Mouse (Mus musculus): ENCODE data around the gene Ykt6.
"Not testable (repeated sequence)": the region's sequence is repeated elsewhere in the genome, so short reads cannot be mapped to it uniquely, and the experiment has no call there.

Gene Ykt6

DNA sequence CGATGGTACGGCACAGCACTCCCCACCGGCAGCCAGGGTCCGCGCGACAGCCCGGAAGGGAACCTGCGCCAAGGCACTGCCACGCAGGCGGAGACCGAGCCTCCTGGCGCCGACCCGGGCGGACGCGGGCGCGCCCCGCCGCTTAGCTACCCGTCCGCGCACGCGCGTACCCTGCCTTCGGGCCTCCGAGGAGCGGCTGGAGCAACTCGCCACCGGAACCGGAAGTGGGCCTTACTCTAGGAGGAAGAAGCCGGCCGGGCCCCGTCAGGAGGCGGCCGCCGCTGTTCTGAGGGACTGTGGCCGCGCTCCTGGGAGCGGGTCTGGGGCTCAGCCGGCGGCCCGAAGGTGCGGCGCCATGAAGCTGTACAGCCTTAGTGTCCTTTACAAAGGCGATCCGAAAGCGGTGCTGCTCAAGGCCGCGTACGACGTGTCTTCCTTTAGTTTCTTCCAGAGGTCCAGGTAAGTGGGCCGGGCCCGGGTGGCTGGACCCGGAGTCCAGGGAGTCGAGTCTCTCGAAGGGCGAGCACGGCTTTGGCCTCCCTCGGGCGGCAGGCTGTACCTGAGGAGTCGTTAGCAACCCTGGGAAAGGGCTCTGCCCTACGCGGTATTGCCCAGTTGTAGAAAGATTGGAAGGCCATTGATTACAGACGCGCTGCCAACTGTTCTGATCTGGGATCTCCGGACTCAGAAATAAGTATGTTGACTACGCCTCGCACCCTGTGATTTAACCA, at the start of gene Ykt6:
Ykt6 (plus strand) TSS at position 148 of the 731 bp plus-strand sequence.
- peak; percentile 91 for DNase-seq (ENCODE audit: extremely low spot score)

DNA sequence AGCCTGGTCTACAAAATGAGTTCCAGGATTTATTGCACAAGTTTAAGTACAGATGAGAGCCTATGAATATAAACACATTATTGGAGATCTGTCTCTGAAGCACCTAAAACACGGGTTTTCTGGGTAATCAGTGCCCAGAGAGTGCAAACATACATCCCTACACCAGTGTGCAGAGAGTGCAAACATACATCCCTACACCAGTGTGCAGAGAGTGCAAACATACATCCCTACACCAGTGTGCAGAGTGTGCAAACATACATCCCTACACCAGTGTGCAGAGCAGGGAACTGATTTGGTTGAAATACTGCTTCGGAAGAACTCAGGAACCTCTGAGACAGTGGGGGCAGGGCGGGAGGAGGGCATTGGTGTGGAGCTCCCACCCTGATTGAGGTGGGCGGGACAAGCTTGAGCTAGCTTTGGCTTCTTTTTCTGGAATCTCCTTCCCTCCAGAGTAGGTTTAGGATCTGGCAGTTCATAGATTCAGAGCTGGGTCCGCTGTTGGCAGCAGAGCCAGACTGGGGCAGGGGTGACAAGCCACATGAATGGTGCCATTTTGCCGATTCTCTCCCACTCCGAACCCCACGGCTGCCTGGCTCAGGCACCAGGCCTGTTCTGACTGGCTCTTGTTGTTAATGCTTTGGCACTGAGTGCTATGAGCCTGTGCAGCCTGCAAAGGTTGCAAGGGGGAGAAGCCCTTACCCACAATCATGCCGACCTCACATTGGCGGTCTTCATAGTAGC, 49.5 kb upstream of the Ykt6 start:
- no peak for DNase-seq (ENCODE audit: extremely low spot score)

DNA sequence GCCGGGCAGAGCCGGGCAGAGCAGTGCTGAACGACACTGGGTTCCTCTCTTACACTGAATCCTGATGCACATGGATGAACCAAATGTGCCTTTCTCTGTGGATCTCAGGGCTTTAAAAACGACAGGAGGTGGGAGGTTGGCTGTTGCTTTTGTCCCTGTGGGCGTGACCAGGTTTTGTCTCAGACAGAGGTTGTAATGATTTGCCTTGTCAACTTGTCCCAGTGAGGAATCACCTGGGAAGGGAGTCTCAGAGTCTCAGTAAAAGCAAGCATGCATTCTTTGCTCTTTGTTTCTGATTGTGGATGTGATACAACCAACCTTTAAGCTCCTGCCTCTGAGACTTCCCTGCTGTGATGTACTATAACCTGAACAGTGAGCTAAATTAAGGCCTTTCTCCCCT, 48.4 kb upstream of the Ykt6 start:
- no peak for DNase-seq (ENCODE audit: extremely low spot score)

DNA sequence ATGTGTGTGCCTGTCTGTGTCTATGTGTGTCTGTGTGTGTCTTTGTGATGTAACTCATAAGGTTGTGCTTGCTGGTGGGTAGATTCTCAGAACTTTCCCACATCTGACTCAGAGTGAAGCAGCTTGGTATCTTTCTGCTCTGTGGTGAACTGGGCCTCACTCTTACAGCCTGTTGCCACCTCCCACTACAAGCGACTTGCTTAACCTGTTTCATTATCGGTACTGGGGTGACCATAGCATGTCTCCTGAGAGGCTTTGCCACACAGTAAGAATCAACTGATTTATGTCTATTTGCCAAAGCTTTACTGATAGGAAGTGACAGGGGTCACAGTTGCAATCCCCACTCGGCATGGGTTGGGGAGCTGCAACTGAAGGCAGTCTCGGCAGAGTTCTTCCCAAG, 46.9 kb upstream of the Ykt6 start:
- no peak for DNase-seq (ENCODE audit: extremely low spot score)

DNA sequence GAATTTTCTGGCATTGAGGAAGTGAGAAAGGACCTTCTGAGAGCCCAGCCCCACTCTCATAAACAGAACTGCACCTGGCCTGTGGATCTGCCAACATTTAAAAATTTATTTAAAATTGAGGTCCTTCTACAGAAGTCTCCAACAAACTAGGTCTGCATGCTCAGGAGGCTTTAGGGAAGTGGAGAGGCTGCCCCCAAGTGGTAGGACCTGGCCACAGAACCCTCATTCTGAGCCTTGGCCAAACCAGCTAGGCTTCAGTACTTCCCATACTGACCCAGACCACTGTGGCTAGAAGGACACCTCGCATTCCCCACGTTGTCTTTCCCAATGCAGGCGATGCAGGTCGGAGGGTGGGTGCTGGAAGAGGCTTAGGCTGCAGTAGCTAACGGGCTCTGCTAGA, 42.9 kb upstream of the Ykt6 start:
- peak; percentile 56 for DNase-seq (ENCODE audit: extremely low spot score)

DNA sequence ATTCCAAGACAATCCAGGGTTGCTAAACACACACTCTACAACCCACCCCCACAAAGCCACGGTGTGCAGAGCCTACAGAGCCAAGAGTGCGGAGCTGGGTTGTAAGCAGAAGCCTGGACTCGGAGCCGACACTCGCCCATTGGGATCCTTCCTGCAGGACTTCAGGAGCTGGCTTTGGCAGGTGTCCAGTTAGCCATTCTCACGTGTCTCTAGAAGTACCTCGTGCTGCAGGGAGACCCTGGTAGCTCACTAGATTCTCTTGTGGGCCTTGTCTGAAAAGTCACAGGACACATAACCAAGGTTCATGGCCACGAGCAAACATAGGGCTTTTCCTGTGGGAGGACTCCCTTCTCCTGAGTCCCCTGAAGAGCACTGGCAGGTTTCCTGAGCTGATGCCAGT, 42.2 kb upstream of the Ykt6 start:
- DNase-seq (ENCODE audit: extremely low spot score), result no peak

DNA sequence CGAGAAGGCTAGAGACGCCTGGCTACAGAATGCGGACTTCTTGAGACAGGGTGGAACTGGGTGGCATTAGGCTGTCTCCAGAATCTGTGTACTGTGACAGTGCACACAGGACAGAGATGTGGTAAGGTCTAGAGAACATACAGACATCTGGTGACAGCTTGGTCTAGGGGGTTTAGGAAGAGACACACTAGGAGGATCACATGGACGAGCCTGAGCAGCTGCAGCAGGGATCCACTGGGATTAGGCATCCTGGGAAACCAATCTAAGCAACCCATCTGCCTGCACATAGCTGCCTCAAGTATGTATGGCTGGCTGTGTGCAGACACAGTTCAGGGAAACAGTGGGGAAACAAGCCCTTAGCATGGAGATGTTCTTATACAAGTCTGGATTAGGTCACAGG, 41.6 kb upstream of the Ykt6 start:
- no peak for DNase-seq (ENCODE audit: extremely low spot score)

DNA sequence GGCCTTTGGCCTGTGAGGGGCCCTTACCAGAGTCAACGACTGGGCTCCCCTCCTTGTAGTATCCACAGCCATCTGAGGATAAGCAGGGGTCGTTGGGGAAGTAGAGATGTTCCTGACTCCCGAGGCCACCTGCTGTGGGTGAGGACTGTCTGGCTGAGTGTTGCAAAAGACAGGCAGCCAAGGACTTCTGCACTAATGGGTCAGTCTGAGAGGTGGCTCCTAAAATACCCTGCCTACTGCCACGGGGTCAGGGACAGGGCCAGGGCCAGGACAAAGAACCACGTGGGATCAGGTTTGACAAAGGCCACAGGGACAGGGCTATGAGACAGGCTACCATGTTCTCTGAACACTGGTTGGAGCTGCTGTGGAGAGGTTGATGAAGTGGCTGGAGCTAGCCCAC, 40.6 kb upstream of the Ykt6 start:
- no peak for DNase-seq (ENCODE audit: extremely low spot score)

DNA sequence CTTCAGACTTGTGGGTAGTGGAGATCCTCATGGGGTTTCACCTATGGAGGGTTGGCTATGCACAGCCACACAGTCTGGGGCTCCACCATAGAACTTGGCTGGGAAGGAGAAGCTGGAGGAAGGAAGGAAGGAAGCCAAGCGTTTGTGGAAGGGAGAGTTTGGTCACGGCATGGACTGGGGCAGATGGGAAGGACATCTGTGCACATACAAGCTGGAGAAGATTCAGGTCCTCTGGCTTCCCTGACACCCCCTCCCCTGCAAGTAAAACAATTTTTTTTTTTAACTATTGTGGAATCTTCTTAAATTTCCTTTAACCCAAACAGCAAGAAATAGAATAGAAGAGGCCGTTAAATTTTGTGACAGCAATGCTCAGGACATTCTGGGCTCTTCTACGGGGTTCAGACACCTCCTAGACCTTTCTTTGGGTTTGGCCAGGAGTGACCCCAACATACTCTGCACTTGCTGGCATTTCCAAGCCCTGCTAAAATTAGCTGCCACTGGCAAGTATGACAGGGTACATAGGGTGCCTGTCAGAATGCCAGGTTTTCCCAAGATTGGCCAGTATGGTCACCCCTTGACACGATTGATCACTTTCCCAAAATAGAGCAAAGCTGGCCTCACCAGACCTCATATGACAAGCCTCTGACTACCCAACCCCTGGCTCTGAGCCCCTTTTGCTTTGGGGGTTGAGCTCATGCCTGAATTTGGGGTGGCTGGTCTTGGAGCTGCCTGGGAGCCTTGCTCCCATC, 39.9 kb upstream of the Ykt6 start:
- no peak for DNase-seq (ENCODE audit: extremely low spot score)

DNA sequence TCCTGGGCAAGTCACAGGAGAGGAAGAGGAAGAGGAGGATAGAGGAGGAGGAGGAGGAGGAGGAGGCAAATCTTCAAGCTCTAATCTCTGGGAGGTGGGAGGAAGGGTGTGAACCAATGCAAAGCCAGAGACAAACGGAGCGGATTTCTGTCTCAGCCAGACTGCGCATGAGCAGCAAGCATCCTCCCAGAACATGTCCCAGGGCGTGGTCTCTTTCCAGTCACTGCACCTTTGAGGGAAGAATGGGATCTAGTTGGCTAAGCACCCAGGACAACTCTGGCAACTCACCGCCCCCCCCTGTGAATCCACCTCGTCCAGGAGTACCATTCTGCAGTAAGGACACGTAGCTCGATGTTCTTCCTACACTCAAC, 39.3 kb upstream of the Ykt6 start:
- DNase-seq (ENCODE audit: extremely low spot score), result no peak

DNA sequence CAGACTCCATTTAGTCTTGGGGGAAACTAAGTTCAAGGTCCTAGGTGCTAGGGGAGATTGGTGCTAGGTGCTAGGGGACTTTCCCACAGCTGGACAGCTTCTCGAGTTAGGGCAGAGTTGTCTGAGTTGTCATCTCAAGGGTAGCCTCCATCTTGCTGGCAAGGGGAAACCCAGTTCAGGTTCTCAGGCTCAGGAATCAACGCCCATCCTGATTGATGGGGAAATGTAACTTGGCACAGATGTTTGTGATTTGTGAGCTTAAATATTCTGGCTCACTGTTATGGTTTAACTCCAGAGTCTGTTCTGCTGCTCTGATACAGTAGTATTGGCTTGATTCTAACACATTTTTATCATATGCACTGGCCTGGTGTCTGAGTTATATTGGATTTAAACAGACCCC, 37.4 kb upstream of the Ykt6 start:
- no peak for DNase-seq (ENCODE audit: extremely low spot score)

DNA sequence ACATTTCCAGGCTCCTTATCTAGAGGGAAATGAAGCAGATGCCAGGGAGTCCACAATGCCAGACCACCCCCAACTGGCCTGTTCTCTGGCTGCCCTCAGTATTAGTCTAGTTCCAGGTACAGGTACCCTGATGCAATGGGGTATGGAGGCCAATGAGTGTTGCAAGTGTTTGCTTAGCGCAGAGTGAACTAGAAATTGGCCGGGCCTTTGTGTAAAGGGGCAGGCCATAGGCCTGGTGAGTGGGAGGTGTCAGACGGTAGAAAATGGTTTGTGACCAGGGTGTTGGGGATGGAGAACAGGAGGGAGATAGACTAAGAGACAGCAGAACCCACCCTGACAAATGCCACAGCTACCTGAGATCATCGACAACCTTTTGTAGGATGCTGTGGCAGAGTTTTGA, 35.9 kb upstream of the Ykt6 start:
- no peak for DNase-seq (ENCODE audit: extremely low spot score)

DNA sequence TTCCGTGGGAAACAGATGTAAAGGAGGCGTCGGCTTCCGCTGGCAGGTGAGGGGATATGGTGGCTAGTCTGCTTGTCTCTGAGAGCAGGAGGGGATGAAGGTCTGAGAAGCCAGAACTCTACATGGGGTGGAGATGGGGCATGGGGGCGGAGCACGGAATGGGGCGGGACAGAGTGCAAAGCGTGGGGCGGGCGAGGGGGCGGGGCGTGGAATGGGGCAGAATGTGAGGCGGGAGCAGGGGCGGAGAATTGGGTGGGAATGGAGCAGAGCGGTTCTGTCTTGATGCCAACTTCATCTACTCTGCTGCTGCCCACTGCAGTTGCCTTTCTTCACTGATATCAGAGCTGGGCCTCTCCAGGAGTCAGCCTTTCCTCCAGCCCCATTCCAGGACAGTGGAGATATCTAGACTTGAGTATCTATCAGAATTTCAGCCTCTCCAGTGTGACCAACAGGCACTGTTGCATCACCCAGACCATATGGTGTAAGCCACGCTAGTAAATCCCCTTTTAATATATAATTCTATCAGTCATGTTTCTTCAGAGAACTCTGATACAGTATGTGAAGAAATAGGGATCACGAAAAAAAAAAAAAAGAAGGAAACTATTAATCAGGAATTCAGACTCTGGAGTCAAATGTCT, 35.1 kb upstream of the Ykt6 start:
- DNase-seq (ENCODE audit: extremely low spot score), result no peak

DNA sequence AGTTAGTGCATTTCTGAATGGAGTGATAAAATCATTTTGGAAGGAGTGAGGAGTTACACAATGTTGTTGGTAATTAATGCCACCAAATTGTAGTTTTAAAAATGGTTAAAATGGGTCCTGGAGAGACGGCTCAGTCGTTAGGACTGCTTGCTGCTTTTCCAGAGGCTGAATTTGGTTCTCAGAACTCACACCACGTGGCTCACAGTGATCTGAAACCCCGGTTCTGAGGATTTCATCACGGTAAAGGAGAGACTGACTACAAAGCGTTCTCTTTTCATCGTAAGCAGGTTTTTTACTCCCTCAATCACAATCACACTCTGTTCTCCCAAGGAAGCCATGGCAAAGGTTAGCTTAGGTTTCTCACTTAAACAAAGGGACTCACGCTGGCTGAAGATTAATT, 30.8 kb upstream of the Ykt6 start:
- no peak for DNase-seq (ENCODE audit: extremely low spot score)

DNA sequence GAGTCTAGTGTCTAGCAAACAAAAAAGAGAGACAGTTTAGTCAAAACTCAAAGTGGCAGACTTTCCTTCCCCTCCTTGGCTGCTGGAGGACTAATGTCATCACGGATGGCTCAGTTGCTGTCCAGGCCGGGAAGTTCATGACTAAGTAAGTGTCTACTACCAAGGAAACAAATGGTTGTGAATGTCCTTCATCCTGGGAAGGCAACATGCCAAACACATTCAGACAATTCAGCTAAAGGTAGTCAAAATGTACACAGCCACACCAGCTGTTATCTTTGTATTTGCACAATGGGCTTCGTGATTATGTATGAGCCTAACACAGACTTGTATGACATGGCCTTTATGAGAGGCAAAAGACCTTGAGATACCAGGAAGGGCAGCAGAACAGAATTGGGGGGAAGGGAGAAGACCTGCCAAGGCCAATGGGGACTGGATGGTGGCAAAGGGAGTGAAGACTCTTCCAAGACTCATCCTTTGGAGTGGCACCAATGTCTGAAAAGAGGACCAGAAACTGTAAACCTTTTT, 28.7 kb upstream of the Ykt6 start:
- no peak for DNase-seq (ENCODE audit: extremely low spot score)

DNA sequence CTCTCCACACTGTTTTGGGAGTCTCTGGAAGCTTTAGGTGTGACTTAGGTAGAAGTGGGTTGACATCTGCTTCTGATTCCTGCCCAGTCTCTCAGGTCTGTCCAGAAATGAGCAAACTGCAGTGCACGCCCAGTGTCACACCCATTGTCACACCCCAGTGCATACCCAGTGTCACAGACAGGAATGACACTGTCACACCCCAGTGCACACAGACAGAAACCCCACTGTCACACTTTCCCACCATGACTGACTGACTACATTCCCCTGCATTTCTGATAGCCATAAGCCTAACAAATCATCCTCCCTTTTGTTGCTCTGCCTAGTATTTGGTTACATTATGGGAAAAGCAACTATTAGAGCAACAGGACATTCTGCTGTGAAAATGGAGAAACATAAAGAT, 24.9 kb upstream of the Ykt6 start:
- no peak for DNase-seq (ENCODE audit: extremely low spot score)

DNA sequence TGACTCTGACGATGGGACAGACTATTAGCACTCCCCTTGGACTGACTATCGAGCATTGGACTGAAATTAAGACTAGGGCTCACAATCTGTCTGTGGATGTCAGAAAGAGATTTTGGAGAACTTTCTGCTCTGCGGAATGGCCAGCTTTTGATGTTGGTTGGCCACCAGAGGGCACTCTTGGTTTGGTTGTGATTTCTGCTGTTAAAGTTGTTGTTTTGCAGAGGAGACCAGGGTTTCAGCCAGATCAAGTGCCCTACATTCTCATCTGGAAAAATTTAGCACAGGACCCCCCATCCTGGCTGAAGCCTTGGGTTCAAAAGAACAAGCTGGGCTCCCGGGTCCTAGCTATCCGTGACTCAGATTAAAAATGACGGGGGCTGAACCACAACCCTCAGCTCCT, 23.5 kb upstream of the Ykt6 start:
- DNase-seq (ENCODE audit: extremely low spot score), result not testable (repeated sequence)

DNA sequence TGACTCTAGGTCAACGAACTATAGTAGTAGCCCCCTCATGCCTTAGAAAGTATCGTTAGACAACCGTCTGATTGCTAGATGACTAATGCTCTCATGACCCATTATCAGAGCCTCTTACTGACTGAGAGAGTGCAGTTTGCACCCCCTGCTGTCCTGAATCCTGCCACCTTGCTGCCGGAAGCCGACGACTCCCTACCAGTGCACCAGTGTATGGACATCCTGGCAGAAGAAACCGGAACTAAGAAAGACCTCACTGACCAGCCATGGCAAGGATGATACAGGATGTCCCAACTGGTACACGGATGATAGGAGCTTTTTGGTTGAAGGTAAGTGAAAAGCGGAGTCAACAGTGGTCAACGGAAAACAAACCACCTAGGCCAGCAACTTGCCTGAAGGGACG, 21.0 kb upstream of the Ykt6 start:
- not testable (repeated sequence) for DNase-seq (ENCODE audit: extremely low spot score)

DNA sequence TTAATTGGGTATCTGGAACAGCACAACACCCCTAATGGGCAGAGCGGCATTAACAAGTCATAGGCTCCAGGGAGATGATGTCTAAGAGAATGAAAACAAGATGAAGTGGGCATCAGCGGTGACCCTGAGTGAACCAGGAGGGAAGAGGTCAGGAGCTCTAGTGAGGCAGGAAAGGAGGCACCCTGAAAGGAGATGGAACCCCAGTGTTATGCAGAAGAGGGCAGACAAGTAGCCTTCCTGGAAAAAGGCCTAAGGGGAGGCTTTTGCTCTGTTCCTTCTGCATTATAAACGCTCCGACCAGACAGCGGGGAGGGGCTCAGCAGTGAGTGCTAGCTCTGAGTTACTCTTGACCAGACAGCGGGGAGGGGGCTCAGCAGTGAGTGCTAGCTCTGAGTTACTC, 12.5 kb upstream of the Ykt6 start:
- DNase-seq (ENCODE audit: extremely low spot score), result no peak

DNA sequence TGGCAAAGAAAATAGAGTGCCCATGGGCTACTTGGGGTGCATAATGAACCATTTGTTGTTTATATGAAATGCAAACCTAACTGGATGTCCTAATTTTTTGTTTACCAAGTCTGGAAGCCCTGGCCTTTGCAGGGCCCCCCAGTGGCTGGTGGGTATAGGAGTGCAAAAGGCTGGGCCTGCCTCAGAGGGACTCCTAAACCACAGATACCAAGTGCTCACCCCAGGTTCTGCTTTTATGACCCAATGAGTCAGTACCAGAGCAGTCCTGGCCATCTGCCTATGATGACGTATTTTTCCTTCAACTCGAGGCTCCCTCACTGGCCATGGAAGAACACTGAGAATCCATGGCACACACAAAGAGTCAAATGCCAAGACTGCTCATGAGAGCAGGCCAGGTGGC, 10.4 kb upstream of the Ykt6 start:
- no peak for DNase-seq (ENCODE audit: extremely low spot score)

DNA sequence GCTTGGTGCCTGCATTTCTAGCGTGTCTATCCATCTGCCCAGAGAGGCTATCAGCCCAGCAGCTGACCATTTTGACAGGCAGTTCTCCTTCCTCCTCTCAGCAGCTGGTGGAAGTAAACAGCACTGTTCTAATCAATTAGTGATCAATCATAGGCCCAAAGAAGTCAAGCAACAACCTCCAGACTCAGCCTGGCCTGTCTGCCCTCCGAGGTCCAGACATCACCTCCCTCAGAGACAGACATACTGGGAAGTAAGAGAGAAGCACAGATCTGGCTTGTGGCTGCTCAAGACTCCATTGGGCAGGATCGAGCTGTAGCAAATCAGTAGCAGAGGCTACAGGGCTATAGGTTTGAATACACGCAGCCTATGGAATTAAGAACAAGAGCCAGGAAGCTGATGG, 7.7 kb upstream of the Ykt6 start:
- no peak for DNase-seq (ENCODE audit: extremely low spot score)

DNA sequence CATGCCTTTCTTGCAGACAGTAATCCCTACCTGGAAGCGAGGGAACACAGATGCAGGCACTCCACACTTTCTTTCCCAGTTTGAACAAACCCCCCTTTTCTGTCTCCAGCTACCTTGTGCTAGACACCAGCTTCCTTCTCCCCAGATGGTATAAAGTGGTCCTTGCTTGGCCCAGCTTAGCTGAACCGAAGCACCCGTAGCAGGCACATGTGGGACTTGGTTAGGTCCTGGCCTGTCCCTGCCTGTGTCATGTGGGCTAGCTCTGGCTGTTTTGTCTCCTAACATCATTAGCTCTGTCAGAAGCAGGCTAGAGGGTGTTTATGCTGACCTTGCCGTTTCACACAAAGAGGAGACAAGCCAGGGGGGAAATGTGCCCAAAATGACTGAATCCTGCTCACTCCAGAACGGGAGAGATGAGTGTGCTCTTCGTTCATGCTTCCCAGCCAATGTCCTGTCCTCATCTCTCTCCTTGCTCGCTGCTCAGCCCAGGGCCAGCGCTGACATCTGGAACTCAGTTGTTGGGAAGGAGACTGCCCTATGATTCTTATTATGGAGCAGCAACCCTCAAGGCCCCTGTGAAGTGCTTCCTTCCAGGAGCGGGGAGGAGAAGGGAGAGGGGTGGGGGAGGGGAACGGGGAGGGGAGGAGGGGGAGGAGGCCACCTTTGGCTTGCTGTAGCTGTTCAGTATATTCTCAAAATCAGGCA, 6.8 kb upstream of the Ykt6 start:
- DNase-seq (ENCODE audit: extremely low spot score), result no peak
